Mouse (Mus musculus): Measurements from ENCODE around the gene Smo.

Smo gene

GRCm38 (mm10) chr6:29774161-29774560, 38.9 kb downstream of the Smo start:
- no peak for DNase-seq (ENCODE audit: extremely low spot score, low read depth, low spot score)

DNA sequence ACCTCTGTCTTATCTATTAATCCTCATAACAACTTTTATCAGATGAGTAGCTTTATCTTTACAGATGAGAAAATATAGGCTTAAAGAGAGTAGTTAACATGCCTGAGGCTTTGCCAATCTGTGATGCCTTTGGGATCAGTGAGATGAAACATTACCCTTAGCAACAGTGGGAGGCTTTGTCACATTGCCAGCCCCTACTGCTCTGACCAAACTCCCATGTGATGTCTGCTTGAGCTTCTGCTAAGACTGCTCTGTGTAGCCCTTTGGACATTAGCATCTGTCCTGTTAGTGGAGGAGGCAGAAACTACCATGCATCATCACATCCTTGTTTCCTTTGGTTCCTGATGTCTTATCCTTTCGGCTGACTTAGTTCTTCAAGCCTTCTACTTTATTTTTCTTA, 40.3 kb downstream of the Smo start:
- no peak for DNase-seq (ENCODE audit: extremely low spot score, low read depth, low spot score)

DNA sequence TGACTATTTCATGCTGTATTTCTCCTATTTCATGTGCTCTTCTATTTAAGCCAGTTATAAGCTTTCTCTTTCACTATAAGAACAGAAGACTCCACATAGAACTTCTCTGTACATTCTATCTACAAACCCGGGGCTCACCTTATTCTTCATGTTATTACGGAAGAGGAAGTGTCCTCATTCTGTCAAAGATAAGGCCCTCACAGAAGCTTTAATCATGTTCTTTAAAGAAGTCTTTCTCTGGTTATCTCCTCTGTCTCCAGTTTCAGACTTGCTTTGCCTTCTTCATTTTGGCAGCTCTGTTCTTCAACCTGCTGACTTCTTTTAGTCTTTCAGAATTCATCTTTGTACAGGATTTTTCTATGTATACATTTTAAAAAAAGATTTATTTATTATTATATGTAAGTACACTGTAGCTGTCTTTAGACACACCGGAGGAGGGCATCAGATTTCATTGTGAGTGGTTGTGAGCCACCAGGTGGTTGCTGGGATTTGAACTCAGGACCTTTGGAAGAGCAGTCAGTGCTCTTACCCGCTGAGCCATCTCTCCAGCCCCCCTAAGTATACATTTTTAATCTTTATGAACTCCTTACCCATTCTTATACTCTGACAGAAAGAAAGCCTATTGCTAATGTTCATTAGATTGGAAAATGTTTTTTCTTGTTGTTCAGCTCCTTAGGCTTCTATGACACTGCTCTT, 41.4 kb downstream of the Smo start:
- DNase-seq (ENCODE audit: extremely low spot score, low read depth, low spot score), result no peak

- DNase-seq (ENCODE audit: extremely low spot score, low read depth, low spot score), result no peak
These were observed 41.9 kb downstream of the Smo start for GRCm38 (mm10) chr6:29777238-29777555.

- no peak for DNase-seq (ENCODE audit: extremely low spot score, low read depth, low spot score)
These were observed 44.8 kb downstream of the Smo start for GRCm38 (mm10) chr6:29780082-29780481.

DNA sequence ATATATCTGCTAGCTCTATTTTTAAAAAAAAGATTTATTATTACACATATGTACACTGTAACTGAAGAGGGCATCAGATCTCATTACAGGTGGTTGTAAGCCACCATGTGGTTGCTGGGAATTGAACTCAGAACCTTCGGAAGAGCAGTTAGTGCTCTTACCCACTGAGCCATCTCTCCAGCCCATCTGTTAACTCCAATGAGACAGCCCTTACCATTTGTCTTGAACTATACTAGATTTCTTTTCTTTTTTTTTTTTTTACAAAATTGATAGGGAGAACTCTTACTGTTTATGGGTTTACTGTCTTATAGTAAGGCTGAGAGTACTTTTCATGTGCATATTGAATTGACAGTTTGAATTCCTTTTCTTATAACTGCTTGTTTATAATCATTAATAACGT, 45.3 kb downstream of the Smo start:
- DNase-seq (ENCODE audit: extremely low spot score, low read depth, low spot score), result no peak

DNA sequence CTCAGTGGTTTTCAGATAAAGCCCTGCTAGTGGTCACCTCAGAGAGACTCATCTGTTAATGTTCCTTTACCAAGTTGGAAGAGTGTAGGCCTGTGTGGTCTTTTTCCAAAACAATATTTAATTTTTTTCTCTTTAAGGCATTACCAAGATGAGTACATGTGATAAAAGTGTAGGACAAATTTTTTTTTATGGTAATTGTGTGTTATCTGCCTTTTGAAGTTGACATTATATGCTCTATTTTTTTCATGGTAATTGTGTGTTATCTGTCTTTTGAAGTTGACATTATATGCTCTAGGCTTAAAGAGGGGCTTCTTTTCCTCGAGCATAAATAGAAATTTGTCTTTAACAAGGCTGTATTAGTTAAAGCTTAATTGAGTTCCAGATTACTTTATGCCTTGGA, 46.9 kb downstream of the Smo start:
- no peak for DNase-seq (ENCODE audit: extremely low spot score, low read depth, low spot score)

DNA sequence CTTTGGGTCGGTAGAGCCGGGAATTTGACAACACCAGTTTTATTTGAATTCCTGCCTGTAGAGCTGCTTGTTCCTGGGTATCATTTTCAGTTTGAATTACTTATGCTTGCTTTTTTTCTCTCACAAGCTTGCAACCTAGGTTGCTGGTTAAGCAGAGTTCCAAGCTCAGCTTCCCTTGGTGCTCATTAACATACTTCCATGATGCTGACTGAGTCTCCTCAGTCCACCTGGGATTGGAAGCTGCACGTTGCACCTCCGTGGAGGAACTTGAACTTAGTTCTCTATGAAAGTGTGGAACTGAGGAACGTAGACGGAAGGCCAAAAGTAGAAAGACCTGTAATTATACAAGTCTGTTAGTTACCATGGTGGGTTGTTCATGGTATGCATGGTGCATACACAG, 48.7 kb downstream of the Smo start:
- no peak for DNase-seq (ENCODE audit: extremely low spot score, low read depth, low spot score)

DNA sequence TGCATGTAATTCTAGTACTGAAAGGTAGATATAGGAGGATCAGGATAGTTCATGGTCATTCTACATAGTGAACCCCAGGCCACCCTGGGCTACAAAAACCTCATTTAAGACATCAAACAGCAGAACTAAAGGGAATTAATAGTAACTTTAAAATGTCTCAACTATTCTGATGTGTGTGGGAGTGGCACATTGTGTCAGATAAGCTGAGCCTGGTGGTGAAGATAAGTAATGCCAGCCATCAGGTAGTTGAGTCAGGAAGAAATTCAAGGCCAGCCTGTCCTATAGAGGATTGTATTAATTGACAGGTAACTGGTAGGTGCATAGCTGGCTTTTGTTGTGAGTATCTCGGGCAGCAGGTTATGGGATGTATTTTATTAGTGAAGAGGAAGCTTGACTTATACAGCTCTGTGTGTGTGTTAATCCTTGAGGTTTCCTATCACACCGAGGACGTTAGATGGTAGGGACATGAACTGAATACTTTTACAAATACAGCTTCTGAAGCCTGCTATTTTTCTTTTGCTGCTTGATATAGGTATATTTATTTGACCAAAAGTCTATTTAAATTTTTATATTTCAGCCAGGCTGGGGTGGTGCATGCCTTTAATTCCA, 49.2 kb downstream of the Smo start:
- DNase-seq (ENCODE audit: extremely low spot score, low read depth, low spot score), result no peak

GRCm38 (mm10) chr6:29785759-29786158, 50.5 kb downstream of the Smo start:
- no peak for DNase-seq (ENCODE audit: extremely low spot score, low read depth, low spot score)

- no peak for DNase-seq (ENCODE audit: extremely low spot score, low read depth, low spot score)
These were observed 53.6 kb downstream of the Smo start for GRCm38 (mm10) chr6:29788779-29789350.

- DNase-seq (ENCODE audit: extremely low spot score, low read depth, low spot score), result no peak
These were observed 54.9 kb downstream of the Smo start for GRCm38 (mm10) chr6:29790014-29790698.

DNA sequence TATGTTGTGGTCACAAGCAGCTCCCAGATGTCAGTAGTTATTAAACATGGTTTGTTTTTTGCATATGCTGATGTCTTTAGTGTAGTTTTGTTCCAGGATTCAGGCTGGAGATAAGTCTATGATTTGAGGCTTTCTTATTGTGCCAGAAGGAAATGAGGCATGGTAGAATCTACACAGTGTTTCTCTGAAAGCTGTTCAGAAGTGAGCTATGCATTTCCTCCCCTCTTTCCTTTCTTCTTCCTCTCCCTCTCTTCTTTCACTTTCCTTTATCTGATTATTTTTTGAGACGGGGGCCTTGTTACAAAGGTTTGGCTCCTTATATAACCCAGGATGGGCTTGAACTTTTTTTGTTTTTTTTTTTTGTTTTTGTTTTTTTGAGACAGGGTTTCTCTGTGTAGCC, 58.2 kb downstream of the Smo start:
- no peak for DNase-seq (ENCODE audit: extremely low spot score, low read depth, low spot score)

- no peak for DNase-seq (ENCODE audit: extremely low spot score, low read depth, low spot score)
These were observed 59.3 kb downstream of the Smo start for GRCm38 (mm10) chr6:29794582-29794981.

- no peak for DNase-seq (ENCODE audit: extremely low spot score, low read depth, low spot score)
These were observed 67.7 kb downstream of the Smo start for GRCm38 (mm10) chr6:29802979-29803378.

GRCm38 (mm10) chr6:29804006-29804405, 68.7 kb downstream of the Smo start:
- no peak for DNase-seq (ENCODE audit: extremely low spot score, low read depth, low spot score)

DNA sequence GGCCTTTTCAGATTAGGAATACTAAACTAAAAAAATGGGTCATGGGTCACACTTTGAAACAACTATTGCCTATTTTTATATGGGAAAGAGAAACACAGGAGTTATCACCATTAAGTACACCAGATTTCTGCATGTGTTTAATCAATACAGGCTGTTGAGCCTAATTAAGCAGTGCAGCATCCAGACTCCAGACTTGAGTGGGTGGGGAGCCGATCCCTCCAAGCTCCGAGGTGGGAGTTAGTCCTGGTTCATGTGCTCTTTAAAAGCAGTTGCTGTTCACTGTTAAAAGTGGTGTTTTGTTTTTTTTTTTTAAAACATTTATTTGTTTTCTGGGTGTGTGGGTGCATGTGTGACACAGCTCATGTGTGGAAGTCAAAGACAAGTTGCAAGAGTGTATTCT, 70.1 kb downstream of the Smo start:
- DNase-seq (ENCODE audit: extremely low spot score, low read depth, low spot score), result no peak

All from hindlimb bud, embryonic 11.5 days (tissue).